Mouse (Mus musculus) myocyte (in vitro differentiated cells): Measurements from ENCODE around the gene Anapc11.

ENCODE experiments used
- E2F4 ChIP-seq: IDR thresholded peaks from one replicate; pipeline ENCODE4 v1.6.1; 2011; ENCODE audit warnings: mild to moderate bottlenecking, control low read depth, moderate library complexity; ENCODE audit not compliant: insufficient read depth
- POLR2A ChIP-seq: IDR thresholded peaks from one replicate; pipeline ENCODE4 v1.6.1; 2011; ENCODE audit warnings: low read depth, mild to moderate bottlenecking, control low read depth, moderate library complexity; ENCODE audit not compliant: insufficient read length
- SRF ChIP-seq: IDR thresholded peaks from one replicate; pipeline ENCODE4 v1.6.1; 2011; ENCODE audit warnings: low read depth; ENCODE audit not compliant: control insufficient read depth, insufficient read length

DNA sequence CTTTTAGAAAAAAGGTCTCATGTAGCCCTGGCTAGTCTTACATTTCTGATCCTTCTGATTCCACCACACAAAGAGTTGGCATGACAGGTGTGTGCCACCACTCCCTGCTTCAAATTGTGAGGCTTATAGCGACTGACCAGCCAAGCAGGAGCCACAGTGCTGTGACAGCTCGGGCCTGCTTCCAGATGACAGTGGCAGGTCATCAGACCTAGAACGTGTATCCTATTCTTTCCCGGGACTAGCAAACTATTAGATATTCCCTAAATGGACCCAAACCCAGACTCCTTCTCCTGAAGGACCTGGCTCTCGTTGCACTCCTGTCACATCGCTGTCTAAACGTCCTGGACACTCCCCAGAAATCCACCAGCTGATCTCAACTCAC is 49.4 kb upstream of the Anapc11 start:
- TF ChIP-seq POLR2A: no peak
- TF ChIP-seq SRF: no peak
- no peak for TF ChIP-seq E2F4
